Mouse (Mus musculus): ENCODE measurements around the gene Atp13a3. TPM values are rescaled to one million over a fixed set of nuclear protein-coding genes. Genes with fewer than 3 reads are reported as not detected.

Atp13a3 gene
- polyA plus RNA-seq, 1 experiment from 2014 or later: 9.5 TPM

GRCm38 (mm10) chr16:30266561-30266960, 139.2 kb downstream of the Atp13a3 start:
- Histone ChIP-seq H3K36me3 (no peaks in the 10 kb centered on the region), H3K4me2 (replicated peaks) (no peak overlapping the region), H3K4me1 (peaks cover 19% of the 10 kb centered on the region), H3K9me3 (no peaks in the 10 kb centered on the region), H3K27ac (no peak overlapping the region), H3K4me3 (no peak overlapping the region), H3K27me3 (no peaks in the 10 kb centered on the region), H3K9ac (no peak overlapping the region)
- 73% methylated on average over 5 of the region's 5 CpGs for WGBS
- no peak for ATAC-seq (ENCODE audit: low FRiP score, low read depth)

- Histone ChIP-seq H3K9ac (no peak overlapping the region), H3K36me3 (no peaks in the 10 kb centered on the region), H3K4me3 (no peak overlapping the region), H3K27me3 (no peaks in the 10 kb centered on the region), H3K9me3 (no peaks in the 10 kb centered on the region), H3K4me2 (replicated peaks) (no peak overlapping the region), H3K4me1 (peaks cover 9% of the 10 kb centered on the region; the same call in 1 of the 2 replicates), H3K27ac (no peak overlapping the region)
- ATAC-seq (ENCODE audit: low FRiP score, low read depth): no peak
- 57% methylated on average over 4 of the region's 4 CpGs for WGBS
These were observed 140.2 kb downstream of the Atp13a3 start for GRCm38 (mm10) chr16:30265611-30266010.

- H3K4me2 ChIP-seq (replicated peaks): no peak overlapping the region
- H3K4me1 ChIP-seq: no peaks in the 10 kb centered on the region
- no peaks in the 10 kb centered on the region for H3K9me3 ChIP-seq
- H3K9ac ChIP-seq: no peak overlapping the region
- no peaks in the 10 kb centered on the region for H3K27me3 ChIP-seq
- no peak overlapping the region for H3K4me3 ChIP-seq
- 65% methylated on average over 4 of the region's 4 CpGs for WGBS
- ATAC-seq (ENCODE audit: low FRiP score, low read depth): no peak
- no peak overlapping the region for H3K27ac ChIP-seq
- H3K36me3 ChIP-seq: no peaks in the 10 kb centered on the region
These were observed 142.6 kb downstream of the Atp13a3 start for GRCm38 (mm10) chr16:30263156-30263555.

GRCm38 (mm10) chr16:30262664-30263063, 143.1 kb downstream of the Atp13a3 start:
- Histone ChIP-seq H3K9me3 (no peaks in the 10 kb centered on the region), H3K4me2 (replicated peaks) (no peak overlapping the region), H3K4me1 (no peaks in the 10 kb centered on the region), H3K27me3 (no peaks in the 10 kb centered on the region), H3K9ac (no peak overlapping the region), H3K36me3 (no peaks in the 10 kb centered on the region), H3K4me3 (no peak overlapping the region), H3K27ac (no peak overlapping the region)
- WGBS: 1% methylated on average over 2 of the region's 2 CpGs
- ATAC-seq (ENCODE audit: low FRiP score, low read depth): peak; percentile 38; the same call in 1 of the 2 replicates

Other genes with a start within 250 kb of the Atp13a3 start
- gene Cpn2, start 138.5 kb downstream of the Atp13a3 start, polyA plus RNA-seq (2015; fragmentation: Nextera tagmentation; extraction: Ambion mirVana): not detected in 2 replicates
- 0.87 and 1.1 TPM in 2 replicates for gene Lrrc15, start 122.7 kb downstream of the Atp13a3 start, polyA plus RNA-seq (2015; fragmentation: Nextera tagmentation; extraction: Ambion mirVana)
- gene Gp5, start 95.2 kb downstream of the Atp13a3 start, polyA plus RNA-seq (2015; fragmentation: Nextera tagmentation; extraction: Ambion mirVana): 0.76 and 1.3 TPM in 2 replicates
- 26.0 and 29.2 TPM in 2 replicates for gene Tmem44, start 144.9 kb upstream of the Atp13a3 start, polyA plus RNA-seq (2015; fragmentation: Nextera tagmentation; extraction: Ambion mirVana)
- gene Lsg1, start 181.6 kb upstream of the Atp13a3 start, polyA plus RNA-seq (2015; fragmentation: Nextera tagmentation; extraction: Ambion mirVana): 75.7 and 81.8 TPM in 2 replicates
- 13.8 and 13.9 TPM in 2 replicates for gene Fam43a, start 193.7 kb upstream of the Atp13a3 start, polyA plus RNA-seq (2015; fragmentation: Nextera tagmentation; extraction: Ambion mirVana)

Measured in limb, embryonic 13.5 days (tissue).